Mouse (Mus musculus): ENCODE measurements at regions not wholly inside any gene's neighbourhood (a gene's known extent, or its start where the extent isn't known, plus 50 kb on each side); places are given as distances from the start of the nearest gene placed in this dataset.
A peak's percentile ranks its signal among the peaks of the same experiment; 100 is the strongest.

DNA sequence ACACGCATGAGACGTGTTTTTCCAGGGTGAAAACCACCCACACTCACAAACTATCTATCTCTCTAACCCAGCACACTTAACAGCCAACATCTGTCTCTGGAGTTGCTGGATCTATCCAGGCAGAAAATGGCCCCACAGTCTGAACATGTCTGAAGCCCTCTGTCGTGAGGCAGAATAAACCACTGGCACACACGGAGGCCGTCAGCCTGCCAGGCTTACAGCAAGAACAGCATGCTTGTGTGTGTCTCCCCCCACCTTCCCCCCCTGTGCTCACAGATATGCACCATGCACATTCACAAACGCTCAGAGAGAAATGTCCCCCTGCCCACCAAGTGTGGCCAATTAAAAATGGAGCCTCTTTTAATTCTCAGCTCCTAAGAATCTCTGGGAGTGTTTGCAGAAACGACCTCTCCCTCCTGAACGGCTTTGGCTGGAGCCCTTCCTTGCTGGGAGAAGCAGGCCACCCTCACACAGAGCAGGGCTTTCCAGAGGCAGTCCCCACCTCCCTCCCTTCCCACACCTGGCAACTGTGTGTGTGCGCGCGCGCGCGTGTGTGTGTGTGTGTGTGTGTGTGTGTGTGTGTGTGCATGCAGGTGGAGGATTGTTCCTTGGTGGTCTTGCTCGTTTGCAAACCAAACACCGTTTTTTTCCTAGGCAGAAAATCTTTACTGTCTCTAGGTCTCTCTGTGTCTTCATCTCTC, 88.7 kb downstream of the Edn3 start:
- WGBS: 42% methylated on average over 16 of the region's 16 CpGs
- Histone ChIP-seq H3K27me3 (ENCODE audit: control insufficient read depth, insufficient read depth, low read depth, low read length) (no peaks in the 10 kb centered on the region), H3K4me1 (replicated peaks; ENCODE audit: control insufficient read depth, insufficient read depth, low read length) (peaks cover 21% of the 10 kb centered on the region), H3K4me3 (ENCODE audit: low read length) (no peak overlapping the region), H3K27ac (ENCODE audit: low read length) (peak overlapping the region; percentile 21), H3K9me3 (ENCODE audit: control insufficient read depth, low read length) (no peaks in the 10 kb centered on the region), H3K9ac (ENCODE audit: low read length) (peak overlapping the region; percentile 0; the same call in 1 of the 2 replicates), H3K36me3 (ENCODE audit: control insufficient read depth, insufficient read depth, low read length) (no peaks in the 10 kb centered on the region), H3K4me2 (ENCODE audit: low read depth, low read length) (no peak overlapping the region)
- peak; percentile 54 for ATAC-seq (ENCODE audit: low read depth)

DNA sequence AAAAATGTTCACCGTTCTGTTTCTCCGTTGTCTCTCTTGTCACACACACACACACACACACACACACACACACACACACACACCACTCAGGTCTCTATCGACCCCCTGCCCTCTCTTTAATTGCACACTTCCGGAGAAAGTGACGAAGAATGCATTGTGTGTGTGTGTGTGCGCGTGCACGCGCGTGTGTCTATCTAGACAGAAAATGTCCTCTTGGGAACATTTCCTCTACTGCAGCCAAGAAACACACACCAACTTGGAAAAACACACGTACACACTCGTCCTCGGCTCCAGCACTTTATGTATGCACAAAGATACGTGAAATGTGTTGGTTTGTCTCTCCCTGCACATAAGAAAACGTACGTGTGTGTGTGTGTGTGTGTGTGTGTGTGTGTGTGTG, 90.4 kb downstream of the Edn3 start:
- no peak overlapping the region for H3K4me3 ChIP-seq (ENCODE audit: low read length)
- H3K9ac ChIP-seq (ENCODE audit: low read length): no peak overlapping the region; the same call in 1 of the 2 replicates
- H3K9me3 ChIP-seq (ENCODE audit: control insufficient read depth, low read length): no peaks in the 10 kb centered on the region
- H3K36me3 ChIP-seq (ENCODE audit: control insufficient read depth, insufficient read depth, low read length): no peaks in the 10 kb centered on the region
- no peaks in the 10 kb centered on the region for H3K27me3 ChIP-seq (ENCODE audit: control insufficient read depth, insufficient read depth, low read depth, low read length)
- H3K27ac ChIP-seq (ENCODE audit: low read length): peak overlapping the region; percentile 59; the same call in 1 of the 2 replicates
- whole genome bisulfite sequencing: 33% methylated on average over 16 of the region's 16 CpGs
- H3K4me2 ChIP-seq (ENCODE audit: low read depth, low read length): no peak overlapping the region
- no peak for ATAC-seq (ENCODE audit: low read depth)
- peaks cover 21% of the 10 kb centered on the region for H3K4me1 ChIP-seq (replicated peaks; ENCODE audit: control insufficient read depth, insufficient read depth, low read length)

DNA sequence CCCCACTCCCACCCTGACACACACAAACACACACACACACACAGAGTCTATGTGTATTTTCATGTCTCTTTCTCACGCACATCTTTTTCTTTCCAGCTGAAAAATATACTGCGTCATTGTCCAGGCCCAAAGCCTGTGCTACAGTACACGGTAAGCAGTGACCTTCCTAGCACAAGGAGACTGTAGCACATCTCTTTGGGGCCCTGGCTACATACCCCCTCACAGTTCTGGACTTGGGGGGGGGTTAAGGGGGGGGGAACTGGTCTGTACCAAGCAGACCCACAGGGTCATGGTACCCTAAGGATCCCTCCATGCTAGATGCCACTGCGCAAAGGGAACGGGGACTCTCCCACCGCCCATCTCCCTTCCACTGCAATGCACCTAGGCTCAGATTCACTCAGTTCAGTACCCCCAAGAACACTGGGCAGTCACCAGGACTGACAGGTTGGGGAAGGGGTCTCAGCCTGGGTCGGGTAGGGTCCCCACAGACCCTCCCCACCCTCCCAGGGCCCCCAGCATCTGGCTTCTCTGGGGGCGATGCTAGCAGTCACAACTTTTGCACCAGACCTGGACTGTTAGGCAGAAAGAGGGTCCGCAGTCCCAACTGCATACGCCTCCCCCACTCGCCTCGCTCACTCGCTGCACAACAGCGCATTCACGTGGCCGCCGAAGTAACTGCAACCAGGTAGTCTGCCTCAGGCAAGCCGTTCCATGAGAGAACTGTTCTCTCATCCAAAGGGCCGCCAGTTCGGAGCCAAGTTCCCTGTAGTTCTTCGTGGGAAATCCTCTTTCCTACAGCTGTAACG, 91.3 kb downstream of the Edn3 start:
- WGBS: 13% methylated on average over 22 of the region's 22 CpGs
- no peaks in the 10 kb centered on the region for H3K36me3 ChIP-seq (ENCODE audit: control insufficient read depth, insufficient read depth, low read length)
- peaks cover 21% of the 10 kb centered on the region for H3K4me1 ChIP-seq (replicated peaks; ENCODE audit: control insufficient read depth, insufficient read depth, low read length)
- H3K9ac ChIP-seq (ENCODE audit: low read length): no peak overlapping the region
- no peaks in the 10 kb centered on the region for H3K9me3 ChIP-seq (ENCODE audit: control insufficient read depth, low read length)
- H3K4me2 ChIP-seq (ENCODE audit: low read depth, low read length): no peak overlapping the region
- peak; percentile 64 for ATAC-seq (ENCODE audit: low read depth)
- H3K4me3 ChIP-seq (ENCODE audit: low read length): no peak overlapping the region
- H3K27me3 ChIP-seq (ENCODE audit: control insufficient read depth, insufficient read depth, low read depth, low read length): no peaks in the 10 kb centered on the region
- H3K27ac ChIP-seq (ENCODE audit: low read length): peak overlapping the region; percentile 59

DNA sequence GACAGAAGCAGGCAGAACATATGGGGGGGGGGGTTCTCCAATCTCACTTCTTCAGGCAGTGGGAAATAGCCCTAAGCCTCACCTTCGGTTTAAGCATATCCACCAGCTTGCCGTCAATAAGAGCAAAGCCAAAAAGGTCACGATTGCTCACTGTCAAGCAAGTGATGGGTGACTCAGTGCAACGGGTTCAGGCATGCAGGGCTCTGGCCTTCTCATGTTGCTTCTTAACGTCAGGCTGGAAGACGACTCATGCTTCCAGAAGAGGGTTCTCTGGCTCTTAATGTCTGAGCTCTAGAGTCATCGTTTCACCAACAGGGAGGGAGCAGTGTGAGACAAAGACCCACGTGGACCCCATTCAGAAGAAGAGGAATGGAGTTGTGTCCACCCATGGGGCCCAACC, 93.4 kb downstream of the Edn3 start:
- Histone ChIP-seq H3K9ac (ENCODE audit: low read length) (no peak overlapping the region), H3K27ac (ENCODE audit: low read length) (no peak overlapping the region), H3K4me1 (replicated peaks; ENCODE audit: control insufficient read depth, insufficient read depth, low read length) (peaks cover 21% of the 10 kb centered on the region), H3K36me3 (ENCODE audit: control insufficient read depth, insufficient read depth, low read length) (no peaks in the 10 kb centered on the region), H3K4me2 (ENCODE audit: low read depth, low read length) (no peak overlapping the region), H3K27me3 (ENCODE audit: control insufficient read depth, insufficient read depth, low read depth, low read length) (no peaks in the 10 kb centered on the region), H3K9me3 (ENCODE audit: control insufficient read depth, low read length) (no peaks in the 10 kb centered on the region), H3K4me3 (ENCODE audit: low read length) (no peak overlapping the region)
- no peak for ATAC-seq (ENCODE audit: low read depth)
- WGBS: 58% methylated on average over 8 of the region's 8 CpGs

DNA sequence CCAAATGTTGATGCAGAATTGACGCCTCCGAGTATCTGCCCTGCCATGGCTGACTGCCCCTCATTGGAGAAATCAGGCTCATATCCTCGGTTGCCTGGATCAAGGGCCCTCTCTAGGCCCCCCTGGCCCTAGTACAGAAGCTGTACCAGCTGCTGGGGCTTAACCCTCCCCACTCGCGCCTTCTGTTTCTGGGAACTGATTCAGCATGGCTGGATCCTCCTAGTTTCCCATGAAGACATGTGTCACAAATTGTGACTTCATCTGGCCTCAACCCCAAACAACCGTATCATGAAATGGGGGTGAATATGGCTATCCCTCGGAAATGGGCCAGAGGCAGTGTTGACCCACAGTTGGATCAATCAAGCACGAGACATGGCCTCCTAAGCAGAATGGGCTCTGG, 95.1 kb downstream of the Edn3 start:
- H3K4me3 ChIP-seq (ENCODE audit: low read length): no peak overlapping the region
- no peaks in the 10 kb centered on the region for H3K9me3 ChIP-seq (ENCODE audit: control insufficient read depth, low read length)
- no peaks in the 10 kb centered on the region for H3K36me3 ChIP-seq (ENCODE audit: control insufficient read depth, insufficient read depth, low read length)
- no peaks in the 10 kb centered on the region for H3K27me3 ChIP-seq (ENCODE audit: control insufficient read depth, insufficient read depth, low read depth, low read length)
- 66% methylated on average over 8 of the region's 8 CpGs for WGBS
- H3K4me2 ChIP-seq (ENCODE audit: low read depth, low read length): no peak overlapping the region
- H3K27ac ChIP-seq (ENCODE audit: low read length): no peak overlapping the region
- H3K4me1 ChIP-seq (replicated peaks; ENCODE audit: control insufficient read depth, insufficient read depth, low read length): peaks cover 18% of the 10 kb centered on the region
- H3K9ac ChIP-seq (ENCODE audit: low read length): no peak overlapping the region
- no peak for ATAC-seq (ENCODE audit: low read depth)

DNA sequence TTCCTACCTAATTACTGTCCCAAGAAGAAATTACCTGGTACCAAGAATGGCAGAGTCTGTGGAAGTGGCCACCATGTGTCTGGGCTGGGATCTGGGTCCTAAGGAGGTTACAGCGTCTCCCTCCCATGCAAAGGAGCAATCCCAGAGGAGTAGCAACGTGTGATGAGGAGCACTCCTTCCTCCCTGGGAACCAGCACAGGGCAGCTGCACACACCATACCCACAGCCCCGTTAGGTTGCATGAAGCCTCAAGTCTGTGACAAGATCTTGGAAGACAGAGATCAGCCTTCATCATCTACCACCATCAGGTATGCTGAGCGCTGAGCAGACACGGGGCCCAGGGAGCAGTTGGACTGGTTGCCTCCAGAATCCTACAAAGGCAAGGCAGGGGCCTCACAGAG, 95.7 kb downstream of the Edn3 start:
- Histone ChIP-seq H3K27ac (ENCODE audit: low read length) (no peak overlapping the region), H3K4me2 (ENCODE audit: low read depth, low read length) (no peak overlapping the region), H3K9ac (ENCODE audit: low read length) (no peak overlapping the region), H3K9me3 (ENCODE audit: control insufficient read depth, low read length) (no peaks in the 10 kb centered on the region), H3K4me3 (ENCODE audit: low read length) (no peak overlapping the region), H3K4me1 (replicated peaks; ENCODE audit: control insufficient read depth, insufficient read depth, low read length) (peaks cover 15% of the 10 kb centered on the region), H3K36me3 (ENCODE audit: control insufficient read depth, insufficient read depth, low read length) (no peaks in the 10 kb centered on the region), H3K27me3 (ENCODE audit: control insufficient read depth, insufficient read depth, low read depth, low read length) (no peaks in the 10 kb centered on the region)
- no peak for ATAC-seq (ENCODE audit: low read depth)
- 83% methylated on average over 5 of the region's 5 CpGs for WGBS

DNA sequence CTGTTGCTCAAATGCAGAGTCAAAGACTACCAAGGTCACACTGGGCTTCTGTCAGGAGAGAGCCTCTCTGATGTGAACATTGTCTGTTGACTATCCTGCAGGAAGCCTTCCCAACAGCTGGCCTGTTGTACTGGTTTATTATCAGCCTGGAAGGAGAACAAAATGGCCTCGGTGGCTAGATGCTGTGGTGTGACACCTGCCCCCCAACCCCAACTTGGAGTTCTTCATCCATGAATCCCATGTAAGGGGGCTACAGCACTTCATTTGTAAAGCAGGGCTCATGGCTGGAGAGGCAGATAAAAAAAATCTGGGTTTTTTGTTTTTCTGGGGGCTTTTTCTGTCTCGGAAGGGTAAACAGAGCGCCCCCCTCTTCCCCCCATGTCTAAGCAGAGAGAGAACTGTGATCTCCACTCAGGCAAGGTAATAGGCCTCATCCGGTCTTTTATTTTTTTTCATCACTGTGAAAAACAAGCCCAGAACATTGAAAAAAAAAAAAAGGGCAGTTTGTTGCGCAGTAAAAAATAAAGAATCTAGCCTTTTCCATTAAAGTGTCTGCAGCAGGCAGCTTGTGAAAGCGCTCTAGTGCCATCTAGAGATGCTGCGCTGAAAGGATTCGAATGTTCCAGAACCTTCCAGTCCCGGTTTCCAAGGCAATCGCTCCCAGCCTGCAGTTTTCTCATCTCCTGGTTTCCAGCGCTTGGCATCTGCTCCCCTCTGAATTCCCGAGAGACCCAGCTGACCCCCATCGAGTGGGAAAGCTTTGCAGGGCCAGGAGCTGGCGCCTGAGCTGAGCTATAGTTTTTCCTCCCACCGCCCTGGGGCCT, 97.8 kb downstream of the Edn3 start:
- H3K9me3 ChIP-seq (ENCODE audit: control insufficient read depth, low read length): no peaks in the 10 kb centered on the region
- H3K27me3 ChIP-seq (ENCODE audit: control insufficient read depth, insufficient read depth, low read depth, low read length): no peaks in the 10 kb centered on the region
- 12% methylated on average over 15 of the region's 15 CpGs for WGBS
- ATAC-seq (ENCODE audit: low read depth): peak; percentile 76
- peak overlapping the region; percentile 23 for H3K9ac ChIP-seq (ENCODE audit: low read length)
- no peak overlapping the region for H3K4me2 ChIP-seq (ENCODE audit: low read depth, low read length)
- H3K4me1 ChIP-seq (replicated peaks; ENCODE audit: control insufficient read depth, insufficient read depth, low read length): peaks cover 7% of the 10 kb centered on the region
- H3K4me3 ChIP-seq (ENCODE audit: low read length): no peak overlapping the region
- no peaks in the 10 kb centered on the region for H3K36me3 ChIP-seq (ENCODE audit: control insufficient read depth, insufficient read depth, low read length)
- peak overlapping the region; percentile 74 for H3K27ac ChIP-seq (ENCODE audit: low read length)

DNA sequence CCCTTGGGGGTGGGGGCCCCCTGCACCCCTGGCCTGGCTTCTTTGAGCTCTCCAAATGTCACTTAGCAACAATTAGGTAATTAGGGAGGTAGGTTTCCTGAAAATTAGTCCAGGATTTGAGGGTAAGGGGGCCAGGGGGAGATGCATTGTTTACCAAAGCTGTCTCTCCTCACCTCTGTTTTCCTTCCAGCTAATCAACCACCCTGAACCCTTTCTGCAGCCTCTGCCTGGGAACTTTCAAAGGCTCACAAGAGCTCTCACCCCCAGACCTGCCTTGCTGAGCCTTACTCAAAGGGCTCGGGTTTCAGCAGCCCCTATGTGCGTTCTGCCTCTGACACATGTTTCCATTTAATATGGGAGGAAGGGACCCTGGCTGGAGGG, 98.4 kb downstream of the Edn3 start:
- Histone ChIP-seq H3K9ac (ENCODE audit: low read length) (peak overlapping the region; percentile 23), H3K9me3 (ENCODE audit: control insufficient read depth, low read length) (no peaks in the 10 kb centered on the region), H3K27me3 (ENCODE audit: control insufficient read depth, insufficient read depth, low read depth, low read length) (no peaks in the 10 kb centered on the region), H3K27ac (ENCODE audit: low read length) (peak overlapping the region; percentile 74), H3K4me1 (replicated peaks; ENCODE audit: control insufficient read depth, insufficient read depth, low read length) (peaks cover 7% of the 10 kb centered on the region), H3K4me2 (ENCODE audit: low read depth, low read length) (no peak overlapping the region), H3K36me3 (ENCODE audit: control insufficient read depth, insufficient read depth, low read length) (no peaks in the 10 kb centered on the region), H3K4me3 (ENCODE audit: low read length) (no peak overlapping the region)
- peak; percentile 55 for ATAC-seq (ENCODE audit: low read depth)
- 9% methylated on average over 2 of the region's 2 CpGs for WGBS

DNA sequence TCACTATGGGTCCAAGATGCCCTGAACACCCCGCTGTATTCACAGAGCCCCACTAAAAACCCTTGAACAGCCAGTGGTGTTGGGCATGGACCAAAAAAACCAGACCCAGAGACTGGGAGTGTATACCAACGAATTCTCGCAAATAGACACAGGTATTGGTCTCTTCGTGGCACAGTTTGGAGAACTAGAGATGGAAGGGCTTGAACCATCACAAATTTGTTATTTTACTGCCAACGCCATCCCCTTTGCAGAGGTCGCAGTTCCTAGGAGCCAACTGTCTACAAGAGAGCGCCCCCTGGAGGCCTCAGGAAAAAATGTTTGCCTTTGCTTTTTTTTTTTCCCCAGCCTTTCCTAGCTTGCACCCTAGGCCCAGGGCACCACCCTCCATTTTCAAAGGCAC, 99.1 kb downstream of the Edn3 start:
- H3K4me1 ChIP-seq (replicated peaks; ENCODE audit: control insufficient read depth, insufficient read depth, low read length): peaks cover 7% of the 10 kb centered on the region
- H3K4me2 ChIP-seq (ENCODE audit: low read depth, low read length): no peak overlapping the region
- WGBS: 34% methylated on average over 7 of the region's 7 CpGs
- ATAC-seq (ENCODE audit: low read depth): no peak
- no peaks in the 10 kb centered on the region for H3K9me3 ChIP-seq (ENCODE audit: control insufficient read depth, low read length)
- no peak overlapping the region for H3K9ac ChIP-seq (ENCODE audit: low read length)
- H3K27ac ChIP-seq (ENCODE audit: low read length): peak overlapping the region; percentile 74
- H3K27me3 ChIP-seq (ENCODE audit: control insufficient read depth, insufficient read depth, low read depth, low read length): no peaks in the 10 kb centered on the region
- no peaks in the 10 kb centered on the region for H3K36me3 ChIP-seq (ENCODE audit: control insufficient read depth, insufficient read depth, low read length)
- H3K4me3 ChIP-seq (ENCODE audit: low read length): no peak overlapping the region

Data from lung, embryonic 16.5 days (tissue).